Mouse (Mus musculus) testis, postnatal 10 days (tissue): ENCODE data around the gene Cmc1.
A peak's percentile ranks its signal among the peaks of the same experiment; 100 is the strongest.

ENCODE experiments used
- DNase-seq: peaks from one replicate; pipeline ENCODE4 v3.0.0; 2021; ENCODE audit warnings: low spot score

Cmc1 gene

DNA sequence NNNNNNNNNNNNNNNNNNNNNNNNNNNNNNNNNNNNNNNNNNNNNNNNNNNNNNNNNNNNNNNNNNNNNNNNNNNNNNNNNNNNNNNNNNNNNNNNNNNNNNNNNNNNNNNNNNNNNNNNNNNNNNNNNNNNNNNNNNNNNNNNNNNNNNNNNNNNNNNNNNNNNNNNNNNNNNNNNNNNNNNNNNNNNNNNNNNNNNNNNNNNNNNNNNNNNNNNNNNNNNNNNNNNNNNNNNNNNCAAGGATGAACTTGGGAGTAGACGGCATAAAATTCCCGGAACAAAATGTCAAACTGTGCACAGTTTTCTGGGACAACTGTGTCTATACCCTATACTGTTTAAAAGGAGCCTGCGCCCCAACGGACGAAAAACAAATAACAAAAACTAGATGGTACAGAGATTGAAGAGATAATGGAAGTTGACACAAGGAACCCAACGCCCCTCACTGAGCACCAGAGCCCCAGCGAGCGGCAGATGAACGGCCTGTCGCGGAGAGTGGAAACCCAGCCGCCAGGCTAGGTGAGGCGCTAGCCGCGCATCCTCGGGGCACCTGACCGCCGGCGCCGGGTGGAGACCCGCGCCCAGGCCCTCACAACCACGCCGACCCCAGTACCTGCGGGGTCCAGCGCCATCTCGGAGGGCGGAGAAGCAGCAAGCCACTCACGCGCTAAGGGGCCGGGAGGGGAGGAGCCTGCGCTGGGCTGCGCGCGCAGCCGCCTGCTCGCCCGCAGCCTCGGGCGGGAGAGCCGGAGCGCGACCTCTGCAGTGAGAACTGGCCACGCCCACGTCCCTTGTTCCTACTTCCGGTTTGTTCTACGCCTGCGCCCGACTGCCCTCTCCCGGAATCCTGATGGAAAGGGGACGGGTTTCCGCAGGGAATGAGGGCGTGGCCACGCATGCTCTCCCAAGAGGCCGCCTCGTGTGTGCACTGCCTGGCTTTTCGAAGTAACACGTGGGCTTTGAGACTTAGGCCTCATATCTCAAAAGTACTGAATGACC, at the start of gene Cmc1:
TSS of gene Cmc1 (minus strand) at position 771 of the 996 bp plus-strand sequence.
- peak; percentile 99 for DNase-seq

GRCm38 (mm10) chr9:118198557-118198956, 48.6 kb upstream of the Cmc1 start:
- no peak for DNase-seq

GRCm38 (mm10) chr9:118196661-118197390, 46.8 kb upstream of the Cmc1 start:
- DNase-seq = no peak

- DNase-seq = no peak
Measured at GRCm38 (mm10) chr9:118193263-118193662, 43.3 kb upstream of the Cmc1 start.

DNA sequence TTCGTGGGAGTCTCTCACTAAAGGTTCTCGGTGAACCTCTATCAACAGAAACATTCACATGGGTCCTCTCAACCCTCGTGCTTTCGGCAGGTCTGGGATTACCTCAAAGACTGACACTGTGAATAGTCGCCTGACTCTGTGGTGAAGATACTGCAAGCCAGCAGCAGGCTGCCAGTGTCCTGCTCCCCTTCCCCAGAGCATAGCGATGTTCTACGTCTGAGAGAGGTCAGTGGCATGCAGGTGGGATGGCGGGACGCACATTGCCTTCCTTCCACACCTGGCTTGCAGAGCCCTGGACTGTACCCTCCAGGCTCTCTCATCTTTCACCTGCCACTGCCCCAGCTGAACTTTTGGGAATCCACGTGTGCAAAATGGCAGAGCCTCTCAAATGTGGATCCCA, 41.3 kb upstream of the Cmc1 start:
- no peak for DNase-seq

- no peak for DNase-seq
Measured at GRCm38 (mm10) chr9:118188374-118188773, 38.4 kb upstream of the Cmc1 start.

- no peak for DNase-seq
Measured at GRCm38 (mm10) chr9:118187420-118187819, 37.4 kb upstream of the Cmc1 start.

- DNase-seq = no peak
Measured at GRCm38 (mm10) chr9:118186776-118187175, 36.8 kb upstream of the Cmc1 start.

- DNase-seq = no peak
Measured at GRCm38 (mm10) chr9:118179136-118180025, 29.4 kb upstream of the Cmc1 start.

DNA sequence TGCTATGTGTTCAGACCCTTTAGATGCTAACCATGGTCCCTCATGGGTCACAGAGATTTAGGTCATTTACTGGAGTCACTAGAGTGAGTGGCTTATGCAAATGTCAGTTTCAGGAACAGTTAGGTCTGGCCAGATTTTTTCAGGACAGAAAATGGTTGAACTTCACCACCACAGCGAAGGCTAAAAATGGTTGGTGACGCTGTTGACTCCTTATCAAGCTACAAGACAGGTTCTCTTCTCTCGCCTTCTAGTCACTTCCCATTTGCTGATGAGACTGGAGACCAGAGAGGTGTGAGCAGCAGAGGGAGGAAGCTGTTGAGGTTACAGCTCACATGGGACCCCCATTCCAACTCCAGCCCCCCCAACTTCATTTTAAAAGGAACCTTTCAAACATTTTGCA, 26.7 kb upstream of the Cmc1 start:
- DNase-seq = no peak

DNA sequence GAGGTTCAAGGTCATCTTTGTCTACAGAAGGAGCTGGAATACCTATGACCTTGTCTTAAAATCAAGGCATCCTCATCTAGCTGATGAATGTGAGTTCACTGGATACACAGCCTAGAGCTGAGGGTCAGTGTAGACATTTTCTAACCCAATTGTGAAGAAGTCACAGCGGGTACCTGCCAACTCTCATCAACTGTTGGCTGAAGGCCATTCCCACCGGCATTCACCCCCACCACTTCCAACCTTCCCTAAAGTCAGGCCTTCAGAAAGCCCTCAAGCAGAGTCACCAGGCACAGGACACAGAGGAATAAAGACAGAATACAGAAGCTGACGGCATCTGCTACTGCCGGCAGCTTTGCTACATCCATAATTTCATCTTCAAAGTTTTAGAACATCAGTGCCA, 25.4 kb upstream of the Cmc1 start:
- no peak for DNase-seq

DNA sequence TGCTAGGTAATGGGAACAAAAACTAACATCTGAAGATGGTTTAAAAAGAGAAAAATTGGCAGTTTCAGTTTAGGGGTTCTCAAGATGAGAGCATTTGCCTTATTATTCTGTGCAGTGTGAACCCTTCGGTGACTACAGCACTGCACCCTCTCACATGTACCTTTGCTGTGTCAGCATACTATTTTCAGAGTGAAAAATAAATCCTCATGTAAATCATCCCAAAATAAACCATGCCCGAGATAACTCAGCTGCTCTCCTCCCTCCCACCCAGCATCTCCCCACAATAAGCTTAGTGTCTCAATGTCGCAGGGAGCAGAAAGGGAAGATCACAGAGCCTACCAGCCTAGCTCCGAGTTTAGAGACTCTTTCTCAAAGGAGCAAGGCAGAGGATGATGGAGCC, 23.1 kb upstream of the Cmc1 start:
- no peak for DNase-seq

- DNase-seq = no peak
Measured at GRCm38 (mm10) chr9:118168544-118168943, 18.6 kb upstream of the Cmc1 start.

- no peak for DNase-seq
Measured at GRCm38 (mm10) chr9:118167606-118168005, 17.6 kb upstream of the Cmc1 start.

DNA sequence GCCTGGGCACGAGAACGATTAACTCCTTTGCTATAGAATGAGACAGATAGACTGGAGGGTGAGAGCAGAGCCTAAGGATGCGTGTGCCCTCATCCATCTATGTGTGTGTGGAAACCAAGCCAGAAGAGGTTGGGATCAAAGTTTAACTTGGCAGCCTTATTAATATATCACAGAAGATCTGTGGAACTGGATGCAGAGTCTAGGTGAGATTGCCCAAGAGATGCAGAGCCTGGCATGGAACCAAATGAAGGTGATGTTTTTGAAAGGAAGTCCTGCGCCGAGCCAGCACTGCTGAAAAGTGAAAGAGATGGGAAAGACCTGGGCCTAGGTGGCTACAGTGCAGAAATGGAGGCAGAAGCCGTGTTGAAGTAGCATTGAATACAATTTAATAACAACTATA, 11.6 kb upstream of the Cmc1 start:
- peak; percentile 25 for DNase-seq

DNA sequence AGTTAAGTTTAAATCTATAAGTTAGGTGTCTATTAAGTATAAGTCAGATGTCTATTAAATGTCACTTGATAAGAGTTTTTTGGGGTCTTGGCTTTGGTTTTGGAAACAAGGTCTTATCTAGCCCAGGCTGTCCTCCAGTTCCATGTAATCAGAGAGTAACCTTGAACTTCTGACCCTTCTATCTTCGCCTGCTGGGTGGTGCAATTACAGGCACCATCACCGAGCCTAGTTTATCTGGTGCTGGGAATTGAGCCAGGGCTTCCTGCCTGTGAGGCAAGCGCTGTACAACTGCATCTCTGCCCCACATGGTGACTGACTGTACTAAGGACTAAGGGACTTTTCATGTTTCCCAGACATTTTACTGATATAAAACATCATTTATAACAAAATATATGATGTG, 10.0 kb upstream of the Cmc1 start:
- no peak for DNase-seq

GRCm38 (mm10) chr9:118158201-118158600, 8.2 kb upstream of the Cmc1 start:
- no peak for DNase-seq

GRCm38 (mm10) chr9:118157234-118157633, 7.3 kb upstream of the Cmc1 start:
- DNase-seq = no peak

GRCm38 (mm10) chr9:118154666-118155065, 4.7 kb upstream of the Cmc1 start:
- DNase-seq = no peak

DNA sequence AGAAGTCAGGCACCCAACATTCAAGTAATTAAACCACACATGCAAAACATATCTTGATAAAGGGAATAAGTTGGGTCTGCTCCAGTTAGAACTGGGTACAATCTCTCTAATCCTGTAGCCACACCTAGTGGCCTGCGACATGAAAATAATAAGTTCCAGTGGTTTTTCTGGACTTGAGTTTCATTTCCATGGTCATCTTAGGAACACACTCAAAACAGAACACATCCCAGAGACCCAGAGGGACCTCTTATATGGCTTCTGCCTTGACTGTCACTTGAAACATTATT, 1.2 kb upstream of the Cmc1 start:
- DNase-seq = no peak

GRCm38 (mm10) chr9:118150429-118151220, 648 bp upstream of the Cmc1 start:
- no peak for DNase-seq
